Mouse (Mus musculus) small intestine, adult 2 months (tissue): ENCODE measurements around the gene Myh3. TPM values are rescaled to one million over a fixed set of nuclear protein-coding genes. Genes with fewer than 3 reads are reported as not detected.

Experiments used
- H3K27ac ChIP-seq: fragments of 200-500 bp; 2 replicates; pipeline ENCODE4 v1.5.1; 2012; ENCODE audit warnings: low read depth, low read length, control low read depth, inconsistent platforms; ENCODE audit not compliant: insufficient read depth
- H3K27me3 ChIP-seq: fragments of 200-500 bp; 2 replicates; pipeline ENCODE4 v1.6.1; 2012; ENCODE audit warnings: mild to moderate bottlenecking, moderate library complexity, low read length, inconsistent platforms; ENCODE audit not compliant: control insufficient read depth, insufficient read depth
- H3K36me3 ChIP-seq: fragments of 200-500 bp; 2 replicates; pipeline ENCODE4 v1.6.1; 2012; ENCODE audit warnings: mild to moderate bottlenecking, low read length, control low read depth, inconsistent platforms; ENCODE audit not compliant: control insufficient read depth, insufficient read depth
- H3K4me1 ChIP-seq: fragments of 200-500 bp; 2 replicates; pipeline ENCODE4 v1.6.1; 2012; ENCODE audit warnings: low read length, inconsistent platforms, mixed read lengths; ENCODE audit not compliant: control insufficient read depth, insufficient read depth, insufficient read length
- H3K4me3 ChIP-seq: fragments of 200-500 bp; 2 replicates; pipeline ENCODE4 v1.5.1; 2012; ENCODE audit warnings: low read depth, mild to moderate bottlenecking, control low read depth, inconsistent platforms, low read length, moderate library complexity
- CTCF ChIP-seq: fragments of 200-500 bp; IDR thresholded peaks from 2 replicates; pipeline ENCODE4 v1.5.1; 2012; ENCODE audit warnings: low read depth, mild to moderate bottlenecking, control low read depth, inconsistent platforms, low read length, moderate library complexity, mixed read lengths; ENCODE audit not compliant: insufficient replicate concordance, insufficient read length; ENCODE audit errors: extremely low read depth
- POLR2A ChIP-seq: fragments of 200-500 bp; IDR thresholded peaks from 2 replicates; pipeline ENCODE4 v1.6.1; 2012; ENCODE audit warnings: low read depth, mild to moderate bottlenecking, control low read depth, inconsistent platforms, low read length, moderate library complexity
- WGBS: fragments of 180-500 bp; shearing (Covaris S2); methylation state at CpG from one replicate; pipeline ENCODE4 v1.1.7; 2018; 5-methylcytosine and 5-hydroxymethylcytosine counted together
- polyA plus RNA-seq: library from polyadenylated mRNA; depleted of rRNA; stranded (reverse); fragments of >200 nt; gene quantifications from 2 replicates; pipeline ENCODE4 v1.2.3, GENCODE M21; 2012

Gene Myh3
- polyA plus RNA-seq, 1 experiment = 0.06 TPM

- no peak overlapping the region for H3K27ac ChIP-seq
- no peaks in the 10 kb centered on the region for H3K4me1 ChIP-seq
- no peaks in the 10 kb centered on the region for H3K36me3 ChIP-seq
- TF ChIP-seq CTCF = no peak
- TF ChIP-seq POLR2A = no peak
- H3K27me3 ChIP-seq = peaks cover 2% of the 10 kb centered on the region; the same call in 1 of the 2 replicates
- 47% methylated on average over 9 of the region's 9 CpGs for WGBS
- no peak overlapping the region for H3K4me3 ChIP-seq
Measured at GRCm38 (mm10) chr11:67103256-67103655, 25.2 kb downstream of the Myh3 start.

- H3K27me3 ChIP-seq = peaks cover 2% of the 10 kb centered on the region; the same call in 1 of the 2 replicates
- no peak for TF ChIP-seq CTCF
- TF ChIP-seq POLR2A = no peak
- no peak overlapping the region for H3K4me3 ChIP-seq
- H3K27ac ChIP-seq = no peak overlapping the region
- H3K36me3 ChIP-seq = no peaks in the 10 kb centered on the region
- H3K4me1 ChIP-seq = no peaks in the 10 kb centered on the region
- 64% methylated on average over 1 of the region's 1 CpGs for WGBS
Measured at GRCm38 (mm10) chr11:67104242-67104641, 26.1 kb downstream of the Myh3 start.

GRCm38 (mm10) chr11:67104714-67105113 lies 26.6 kb downstream of the Myh3 start:
- TF ChIP-seq CTCF = no peak
- TF ChIP-seq POLR2A = no peak
- WGBS = 74% methylated on average over 11 of the region's 11 CpGs
- H3K27me3 ChIP-seq = peaks cover 2% of the 10 kb centered on the region; the same call in 1 of the 2 replicates
- H3K4me3 ChIP-seq = no peak overlapping the region
- H3K27ac ChIP-seq = no peak overlapping the region
- no peaks in the 10 kb centered on the region for H3K36me3 ChIP-seq
- H3K4me1 ChIP-seq = no peaks in the 10 kb centered on the region

GRCm38 (mm10) chr11:67105689-67106088 lies 27.6 kb downstream of the Myh3 start:
- TF ChIP-seq CTCF = no peak
- no peak for TF ChIP-seq POLR2A
- no peak overlapping the region for H3K4me3 ChIP-seq
- H3K27ac ChIP-seq = no peak overlapping the region
- WGBS = 62% methylated on average over 4 of the region's 4 CpGs
- no peaks in the 10 kb centered on the region for H3K4me1 ChIP-seq
- H3K36me3 ChIP-seq = no peaks in the 10 kb centered on the region
- H3K27me3 ChIP-seq = peaks cover 2% of the 10 kb centered on the region; the same call in 1 of the 2 replicates

GRCm38 (mm10) chr11:67106973-67107372 lies 28.9 kb downstream of the Myh3 start:
- peaks cover 2% of the 10 kb centered on the region; the same call in 1 of the 2 replicates for H3K27me3 ChIP-seq
- no peaks in the 10 kb centered on the region for H3K4me1 ChIP-seq
- no peak overlapping the region for H3K4me3 ChIP-seq
- TF ChIP-seq POLR2A (no peak), CTCF (no peak)
- no peak overlapping the region for H3K27ac ChIP-seq
- no peaks in the 10 kb centered on the region for H3K36me3 ChIP-seq
- 87% methylated on average over 10 of the region's 10 CpGs for WGBS

- WGBS = 29% methylated on average over 5 of the region's 5 CpGs
- no peaks in the 10 kb centered on the region for H3K36me3 ChIP-seq
- TF ChIP-seq CTCF = peak; percentile 81; the same call in 1 of the 2 replicates
- TF ChIP-seq POLR2A = no peak
- H3K27me3 ChIP-seq = peaks cover 2% of the 10 kb centered on the region; the same call in 1 of the 2 replicates
- H3K4me1 ChIP-seq = no peaks in the 10 kb centered on the region
- no peak overlapping the region for H3K4me3 ChIP-seq
- no peak overlapping the region for H3K27ac ChIP-seq
Measured at GRCm38 (mm10) chr11:67110168-67110948, 32.3 kb downstream of the Myh3 start.

GRCm38 (mm10) chr11:67112019-67112850 lies 34.1 kb downstream of the Myh3 start:
- H3K4me1 ChIP-seq = no peaks in the 10 kb centered on the region
- 30% methylated on average over 11 of the region's 11 CpGs for WGBS
- no peaks in the 10 kb centered on the region for H3K36me3 ChIP-seq
- no peak overlapping the region for H3K27ac ChIP-seq
- H3K27me3 ChIP-seq = peaks cover 2% of the 10 kb centered on the region; the same call in 1 of the 2 replicates
- no peak overlapping the region for H3K4me3 ChIP-seq
- TF ChIP-seq CTCF (peak; percentile 68; the same call in 1 of the 2 replicates), POLR2A (no peak)
